Mouse (Mus musculus) lung, postnatal 25 days (tissue): ENCODE results near the gene Ktn1.

Experiments used
- DNase-seq: peaks from one replicate; pipeline ENCODE4 v3.0.0; 2022; ENCODE audit warnings: low spot score

Gene Ktn1

DNA sequence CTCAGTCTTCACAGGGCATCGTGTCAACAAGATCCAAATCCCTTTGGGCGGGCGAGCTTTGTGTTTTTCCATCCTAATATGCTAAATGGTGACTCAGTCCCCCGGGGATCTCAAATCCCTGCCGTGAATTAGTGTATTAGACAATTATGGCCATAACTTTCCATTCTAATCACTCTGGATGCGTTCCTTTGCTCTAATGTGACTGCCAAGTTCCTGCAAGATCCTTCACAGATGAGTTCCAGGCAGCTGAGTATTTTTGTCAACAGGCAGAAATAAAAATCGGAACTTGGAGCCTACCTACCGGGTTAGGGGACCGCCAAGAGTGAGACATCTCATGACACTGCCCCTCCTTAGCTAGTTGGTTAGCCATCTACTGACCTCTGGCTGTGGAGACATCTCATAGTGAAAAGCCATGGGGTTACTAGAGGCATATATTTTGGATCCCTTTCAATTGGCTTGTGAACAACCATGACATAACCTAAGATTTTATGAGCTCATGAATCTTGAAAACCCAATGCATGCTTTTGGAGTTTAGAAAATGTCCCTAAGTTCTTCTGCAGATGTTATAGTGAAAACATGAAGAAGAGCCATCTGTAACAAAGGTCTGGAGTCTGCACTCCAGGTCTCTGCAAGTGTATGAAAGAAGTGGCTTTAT is 108.3 kb downstream of the Ktn1 start:
- no peak for DNase-seq

GRCm38 (mm10) chr14:47765192-47765591 is 116.9 kb downstream of the Ktn1 start:
- DNase-seq = no peak

DNA sequence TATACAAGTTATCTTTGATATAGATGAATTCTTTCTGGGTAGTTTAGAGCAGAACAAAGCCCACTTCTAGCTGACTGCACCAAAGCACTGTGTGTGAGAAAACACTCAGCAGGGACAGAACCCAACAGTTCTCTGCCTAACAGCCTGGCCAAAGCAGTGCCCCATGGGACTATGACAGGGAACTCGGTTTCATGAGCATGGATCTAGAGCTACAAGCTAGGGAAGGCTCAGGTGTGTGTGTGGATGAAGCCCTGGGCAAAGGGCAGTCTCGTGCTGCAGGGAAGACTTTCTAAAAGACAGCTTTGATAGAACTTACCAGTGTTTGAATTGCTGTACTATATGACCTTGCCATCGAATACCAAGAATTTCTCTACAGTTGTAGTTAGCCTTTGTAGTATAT is 117.5 kb downstream of the Ktn1 start:
- DNase-seq = no peak

- DNase-seq = no peak
Measured at GRCm38 (mm10) chr14:47766373-47766772, 118.1 kb downstream of the Ktn1 start.

GRCm38 (mm10) chr14:47771496-47771895 is 123.2 kb downstream of the Ktn1 start:
- DNase-seq = no peak

DNA sequence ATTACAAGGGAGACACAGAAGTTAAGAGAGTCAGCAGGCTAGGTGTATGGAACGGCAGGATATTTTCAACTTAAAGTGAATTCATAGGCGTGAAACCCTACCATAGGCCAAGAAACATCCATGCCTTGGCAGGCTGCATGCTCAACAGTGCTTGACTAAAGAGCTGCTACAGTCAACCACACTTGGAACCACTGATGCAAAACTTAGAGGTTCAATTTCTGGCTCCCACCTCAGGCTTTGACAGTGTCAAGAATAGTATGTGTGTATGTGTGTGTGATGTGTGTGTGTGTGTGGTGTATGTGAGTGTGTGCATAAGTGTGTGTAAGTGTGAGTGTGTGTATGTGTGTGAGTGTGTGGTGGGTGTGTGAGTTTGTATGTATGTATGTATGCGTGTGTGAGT is 127.3 kb downstream of the Ktn1 start:
- no peak for DNase-seq

- no peak for DNase-seq
Measured at GRCm38 (mm10) chr14:47776260-47777035, 128.2 kb downstream of the Ktn1 start.

GRCm38 (mm10) chr14:47786112-47786511 is 137.9 kb downstream of the Ktn1 start:
- DNase-seq = no peak
